Mouse (Mus musculus) gastrocnemius, adult 2 months (tissue): ENCODE measurements around the gene Irak2. TPM values are rescaled to one million over a fixed set of nuclear protein-coding genes. Genes with fewer than 3 reads are reported as not detected.
A peak's percentile ranks its signal among the peaks of the same experiment; 100 is the strongest.

Source experiments
- DNase-seq: peaks from one replicate; pipeline ENCODE4 v3.0.0; 2022
- H3K27ac ChIP-seq: fragments of 200-600 bp; 2 replicates; pipeline ENCODE4 v1.8.1; 2022; ENCODE audit warnings: mild to moderate bottlenecking
- H3K4me3 ChIP-seq: fragments of 200-600 bp; 2 replicates; pipeline ENCODE4 v1.8.1; 2022; ENCODE audit warnings: mild to moderate bottlenecking, moderate library complexity
- CTCF ChIP-seq: fragments of 200-600 bp; IDR thresholded peaks from 2 replicates; pipeline ENCODE4 v1.8.1; 2022; ENCODE audit warnings: antibody characterized with exemption, mild to moderate bottlenecking, moderate library complexity
- intact Hi-C: fragments of 180-260 bp; cut with DNase I; formaldehyde crosslinking; loops from one replicate; pipeline ENCODE4 v1.15.1; 2025
- total RNA-seq, 2 experiments: library from RNA; stranded (reverse); gene quantifications; 2 replicates each; pipeline ENCODE4 v1.2.3; 2021

Irak2 gene
- total RNA-seq, 2 experiments from 2014 or later: 3.9 to 6.1 TPM

DNA sequence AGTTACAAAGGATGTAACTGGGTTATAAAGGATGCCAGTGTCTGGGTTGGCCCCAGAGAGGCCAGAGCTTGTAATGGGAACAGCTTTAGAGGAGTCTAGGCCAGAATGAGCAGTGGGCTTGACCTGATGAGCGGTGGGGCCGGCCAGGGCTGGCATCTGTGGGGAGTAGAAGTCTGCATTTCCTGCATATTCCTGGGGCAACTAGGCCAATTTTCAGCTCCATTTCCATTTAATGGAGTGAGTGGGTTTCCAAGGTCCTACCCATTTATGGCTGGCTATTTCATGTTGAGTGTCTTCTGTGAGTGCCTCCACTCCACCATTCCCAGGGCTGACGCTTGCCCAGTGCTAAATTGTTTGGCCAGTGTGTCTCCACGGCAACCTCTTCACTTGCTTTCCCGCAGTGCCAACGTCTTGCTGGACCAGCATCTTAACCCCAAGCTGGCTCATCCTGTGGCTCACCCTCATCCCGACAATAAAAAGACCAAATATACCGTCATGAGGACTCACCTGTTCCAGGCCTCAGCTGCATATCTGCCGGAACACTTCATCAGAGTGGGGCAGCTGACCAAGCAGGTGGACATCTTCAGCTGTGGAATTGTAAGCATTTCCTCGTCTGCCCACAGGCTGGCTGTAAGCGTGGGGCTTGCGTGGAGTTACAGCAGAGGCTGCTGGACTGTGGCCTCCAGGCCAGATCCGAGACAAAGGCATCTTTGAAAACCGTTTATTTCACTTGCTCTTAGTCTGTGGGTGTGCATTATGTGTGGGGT, 40.2 kb downstream of the Irak2 start:
- Histone ChIP-seq H3K4me3 (no peak overlapping the region), H3K27ac (no peak overlapping the region)
- intact Hi-C loops: no loop called here
- DNase-seq: no peak
- no peak for TF ChIP-seq CTCF

DNA sequence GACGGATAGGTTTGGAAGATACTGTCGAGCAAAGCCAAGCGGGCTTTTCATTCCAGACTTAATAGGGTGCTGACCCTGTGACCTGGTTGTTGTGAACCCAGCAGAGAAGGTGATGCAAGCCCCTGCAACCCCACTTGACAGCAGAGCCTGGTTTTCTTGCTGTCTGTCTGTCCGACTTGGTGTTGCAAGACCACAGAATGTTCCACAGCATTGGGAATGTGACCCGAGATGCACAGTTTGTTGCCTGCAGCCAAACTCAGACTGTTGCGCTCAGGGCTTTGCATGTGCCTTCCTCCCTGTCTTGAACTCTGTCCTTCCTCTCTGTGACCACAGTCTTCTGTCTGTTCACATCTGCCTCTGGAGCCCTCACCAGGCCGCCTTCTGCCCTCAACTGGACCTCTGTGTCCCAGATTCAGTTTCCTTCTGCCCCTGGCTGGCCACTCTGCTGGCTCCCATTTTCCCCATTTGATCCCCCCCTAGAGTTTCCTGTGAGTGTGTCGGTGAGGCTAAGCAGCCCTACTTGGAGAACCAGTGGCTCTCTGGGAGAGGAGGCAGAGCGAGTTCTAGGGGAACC, 41.8 kb downstream of the Irak2 start:
- intact Hi-C loops: loop anchor here (5.0 kb wide), 1 partner anchor 238 kb away; the partner anchor contains the start of gene Jagn1
- TF ChIP-seq CTCF: no peak

DNA sequence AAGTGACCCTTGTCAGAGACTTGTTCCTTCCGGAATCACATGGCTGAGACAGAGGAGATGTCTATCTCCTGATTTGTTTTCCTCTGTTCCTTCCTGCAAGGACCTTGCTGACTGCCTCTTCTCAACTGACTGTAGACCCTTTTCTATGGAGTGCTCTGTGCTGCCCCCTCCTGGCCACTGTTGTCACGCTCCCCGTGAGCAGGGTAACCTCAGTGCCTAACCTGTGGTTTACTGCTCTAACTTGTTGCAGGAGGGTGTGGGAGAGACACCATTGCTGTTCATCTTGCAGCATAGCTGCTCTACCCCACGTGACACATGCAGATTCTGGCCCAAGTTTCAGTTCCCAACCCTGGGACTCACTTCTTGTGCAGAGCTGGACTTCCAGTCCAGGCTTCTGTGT, 43.0 kb downstream of the Irak2 start:
- DNase-seq: peak; percentile 86
- H3K27ac ChIP-seq: peak overlapping the region; percentile 13; the same call in 1 of the 2 replicates
- TF ChIP-seq CTCF: peak; percentile 95
- H3K4me3 ChIP-seq: no peak overlapping the region
- intact Hi-C loops: loop anchor here (1.0 to 5.0 kb wide), 2 partner anchors 43 to 239 kb away; partner anchors contain the start of genes Irak2 and Jagn1

More for the DNA sequence above, 41.8 kb downstream of the Irak2 start:
- DNase-seq: no peak
- Histone ChIP-seq H3K27ac (no peak overlapping the region), H3K4me3 (no peak overlapping the region)

DNA sequence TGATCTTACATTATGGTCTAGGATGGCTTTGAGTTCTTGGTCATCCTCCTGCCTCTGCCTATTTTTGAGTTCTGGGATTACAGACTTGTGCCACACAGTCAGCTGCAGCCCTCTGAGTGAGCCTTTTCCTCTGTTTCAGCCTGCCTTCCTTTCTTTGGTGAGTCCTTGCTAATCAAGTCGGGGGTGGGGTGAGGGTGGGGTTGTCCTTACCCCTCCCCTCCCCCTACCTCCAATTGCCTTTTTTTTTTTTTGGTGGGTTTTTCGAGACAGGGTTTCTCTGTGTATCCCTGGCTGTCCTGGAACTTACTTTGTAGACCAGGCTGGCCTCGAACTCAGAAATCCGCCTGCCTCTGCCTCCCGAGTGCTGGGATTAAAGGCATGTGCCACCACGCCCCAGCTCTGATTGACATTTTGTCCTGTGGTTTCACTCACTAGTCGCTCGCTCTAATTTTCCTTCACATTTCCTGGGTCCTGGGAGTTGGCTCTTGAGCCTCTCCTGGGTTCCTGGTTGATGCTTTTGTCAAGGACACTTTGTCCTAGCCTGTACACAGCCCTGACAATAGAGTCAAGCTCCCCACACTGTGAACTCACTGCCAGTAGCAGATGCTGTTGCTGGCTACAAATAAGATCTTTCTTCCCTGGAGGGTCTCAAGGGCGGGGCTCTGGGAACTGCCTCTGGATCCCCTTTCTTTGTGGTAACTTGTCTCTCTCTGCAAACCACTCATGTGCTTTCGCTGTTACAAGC, 45.0 kb downstream of the Irak2 start:
- Histone ChIP-seq H3K4me3 (no peak overlapping the region), H3K27ac (no peak overlapping the region)
- TF ChIP-seq CTCF: no peak
- no peak for DNase-seq
- intact Hi-C loops: loop anchor here (5.0 kb wide), 1 partner anchor 241 kb away; the partner anchor contains the start of gene Jagn1

DNA sequence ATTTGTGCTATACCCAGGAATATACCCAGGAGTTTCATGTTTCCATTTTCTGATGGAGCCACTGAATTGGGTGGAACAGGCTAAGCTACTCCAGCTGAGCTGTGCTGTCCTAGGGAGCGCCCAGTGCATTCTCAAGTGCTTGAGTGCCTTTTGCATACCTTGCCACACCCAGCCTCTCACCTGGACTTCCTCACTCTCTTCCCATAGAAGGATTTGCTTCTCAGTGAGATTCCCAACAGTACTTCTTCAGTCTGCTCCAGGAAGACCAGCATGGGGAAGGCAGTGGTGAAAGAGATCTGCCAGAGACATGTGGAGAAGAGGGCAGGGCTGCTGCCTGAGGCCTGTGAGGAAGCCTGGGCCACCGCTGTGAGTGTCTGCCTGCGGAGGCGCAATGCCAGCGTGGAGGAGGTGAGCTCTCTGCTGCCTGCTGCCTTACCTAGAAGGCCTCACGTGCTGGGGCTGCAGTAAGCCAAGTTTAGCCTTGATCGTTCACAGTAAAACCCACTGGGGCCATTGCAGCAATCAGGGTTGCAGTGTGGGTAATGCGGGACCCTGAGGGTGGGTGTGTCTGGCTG, 48.4 kb downstream of the Irak2 start:
- Histone ChIP-seq H3K4me3 (no peak overlapping the region), H3K27ac (no peak overlapping the region)
- no peak for DNase-seq
- no peak for TF ChIP-seq CTCF
- intact Hi-C loops: no loop called here

DNA sequence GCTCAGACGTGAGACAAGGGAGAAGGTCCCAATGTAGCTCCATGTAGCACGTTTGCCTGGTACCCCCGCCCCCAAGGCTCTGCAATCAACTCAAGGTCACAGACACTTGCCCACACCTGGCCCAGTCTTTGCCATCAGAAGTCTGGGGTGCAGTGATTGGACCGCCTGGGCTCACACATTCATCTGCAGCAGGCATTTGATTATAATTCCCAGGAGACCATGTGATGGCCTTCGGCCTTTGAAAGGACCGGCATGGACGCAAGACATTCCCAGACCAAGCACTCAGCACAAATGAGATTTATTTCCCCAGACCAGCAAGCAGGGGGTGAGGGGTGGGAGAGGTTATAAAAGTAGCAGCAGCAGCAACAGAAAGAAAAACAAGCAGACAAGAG, 51.7 kb downstream of the Irak2 start:
- intact Hi-C loops: loop anchor here (10.0 kb wide), 1 partner anchor 155 kb away; the partner anchor contains the start of genes Emc3 and Fancd2
- DNase-seq: no peak
- H3K4me3 ChIP-seq: no peak overlapping the region
- no peak for TF ChIP-seq CTCF
- peak overlapping the region; percentile 74 for H3K27ac ChIP-seq

DNA sequence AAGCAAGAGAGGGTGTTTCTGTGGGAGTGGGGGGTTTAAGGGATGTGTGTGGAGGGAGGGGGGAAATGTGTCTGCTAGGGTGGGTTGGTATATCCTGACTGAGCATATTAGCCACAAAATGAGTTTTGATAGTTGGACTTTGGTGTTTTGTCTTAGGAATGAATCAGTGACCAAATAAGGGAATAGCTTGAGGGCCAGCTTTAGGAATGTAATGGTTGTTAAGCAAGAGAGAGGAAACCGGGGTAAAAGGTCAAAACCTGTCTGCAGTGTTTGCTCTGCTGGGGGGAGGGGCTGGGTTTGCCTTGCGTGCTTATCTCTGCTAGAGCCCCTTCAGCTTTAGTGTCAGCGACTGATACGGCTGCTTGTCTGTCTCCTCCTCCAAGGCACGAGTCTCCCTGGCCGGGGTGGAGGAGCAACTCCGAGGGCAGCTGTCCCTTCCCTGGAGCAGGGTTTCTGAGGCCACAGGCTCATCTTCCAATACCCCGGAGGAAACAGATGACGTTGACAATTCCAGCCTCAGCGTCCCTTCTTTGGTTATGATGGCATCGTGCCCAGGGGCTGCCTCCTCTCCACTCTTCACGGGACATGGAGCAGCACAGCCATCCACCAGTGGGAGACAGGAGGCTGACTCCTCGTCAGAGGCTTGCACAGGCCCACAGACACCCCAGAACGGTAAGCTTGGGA, 52.3 kb downstream of the Irak2 start:
- TF ChIP-seq CTCF: no peak
- no peak overlapping the region for H3K4me3 ChIP-seq
- H3K27ac ChIP-seq: peak overlapping the region; percentile 74
- DNase-seq: peak; percentile 50
- intact Hi-C loops: loop anchor here (10.0 kb wide), 1 partner anchor 156 kb away; the partner anchor contains the start of genes Emc3 and Fancd2

DNA sequence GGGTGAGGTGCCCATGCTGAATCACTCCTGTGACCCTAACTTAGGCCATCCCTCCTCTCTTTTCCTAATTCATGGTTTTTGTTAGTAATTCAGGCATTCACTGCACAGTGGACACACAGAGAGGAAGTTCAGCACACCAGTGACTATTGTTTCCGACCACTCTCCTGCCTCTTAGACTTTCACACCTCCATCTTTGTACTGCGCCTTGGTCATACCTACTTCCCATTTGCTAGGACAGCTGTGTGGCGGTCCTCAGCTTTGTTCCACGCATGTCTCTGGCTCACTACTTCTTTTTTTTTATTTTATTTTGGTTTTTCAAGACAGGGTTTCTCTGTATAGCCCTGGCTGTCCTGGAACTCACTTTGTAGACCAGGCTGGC, 52.8 kb downstream of the Irak2 start:
- intact Hi-C loops: loop anchor here (10.0 kb wide), 1 partner anchor 156 kb away; the partner anchor contains the start of genes Emc3 and Fancd2
- no peak for TF ChIP-seq CTCF
- no peak for DNase-seq
- Histone ChIP-seq H3K4me3 (no peak overlapping the region), H3K27ac (peak overlapping the region; percentile 74)

DNA sequence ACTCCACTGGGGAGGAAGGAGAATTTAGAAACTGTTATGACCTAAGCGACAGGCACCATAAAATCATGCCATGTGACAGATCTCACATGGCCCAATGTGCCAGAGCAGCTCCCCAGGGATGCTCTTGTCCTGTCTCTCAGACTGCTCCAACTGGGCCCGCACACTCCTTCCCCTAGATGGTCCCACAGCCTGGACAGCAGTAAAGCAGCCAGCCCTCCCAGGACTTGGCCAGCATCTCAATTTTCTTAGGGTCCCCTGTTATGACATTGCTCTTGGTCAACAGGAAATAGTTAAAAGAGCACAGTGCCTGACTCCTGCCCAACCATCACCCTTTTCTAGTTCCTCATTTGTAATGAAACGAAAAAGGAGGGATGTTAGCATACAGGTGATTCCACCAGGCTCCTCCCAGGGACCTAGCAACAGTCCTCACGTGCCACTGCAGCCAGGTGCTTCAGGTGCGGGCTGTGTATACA, 54.4 kb downstream of the Irak2 start:
- TF ChIP-seq CTCF: no peak
- intact Hi-C loops: loop anchor here (10.0 kb wide), 1 partner anchor 158 kb away; the partner anchor contains the start of genes Emc3 and Fancd2
- H3K27ac ChIP-seq: no peak overlapping the region

DNA sequence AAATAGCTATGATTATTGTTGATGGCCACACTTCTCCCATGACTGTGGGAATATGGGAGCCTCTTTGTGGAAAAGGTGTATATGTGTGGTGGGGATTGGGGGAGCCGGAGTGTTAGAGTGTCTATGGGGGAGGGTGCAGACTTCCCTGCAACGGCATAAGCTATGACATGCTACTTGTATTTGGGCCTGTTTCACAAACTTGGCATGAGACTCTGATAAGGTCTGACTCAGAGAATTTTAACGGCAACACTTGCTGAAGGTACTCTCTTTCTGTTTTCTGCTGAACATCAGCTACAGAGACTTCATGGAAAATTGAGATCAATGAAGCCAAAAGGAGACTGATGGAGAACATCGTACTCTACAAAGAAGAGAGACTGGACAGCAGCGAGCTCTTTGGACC, 55.1 kb downstream of the Irak2 start:
- intact Hi-C loops: loop anchor here (10.0 kb wide), 1 partner anchor 159 kb away; the partner anchor contains the start of genes Emc3 and Fancd2
- TF ChIP-seq CTCF: no peak
- no peak overlapping the region for H3K27ac ChIP-seq
- no peak overlapping the region for H3K4me3 ChIP-seq
- DNase-seq: no peak

More for the DNA sequence above, 54.4 kb downstream of the Irak2 start:
- H3K4me3 ChIP-seq: no peak overlapping the region
- no peak for DNase-seq

DNA sequence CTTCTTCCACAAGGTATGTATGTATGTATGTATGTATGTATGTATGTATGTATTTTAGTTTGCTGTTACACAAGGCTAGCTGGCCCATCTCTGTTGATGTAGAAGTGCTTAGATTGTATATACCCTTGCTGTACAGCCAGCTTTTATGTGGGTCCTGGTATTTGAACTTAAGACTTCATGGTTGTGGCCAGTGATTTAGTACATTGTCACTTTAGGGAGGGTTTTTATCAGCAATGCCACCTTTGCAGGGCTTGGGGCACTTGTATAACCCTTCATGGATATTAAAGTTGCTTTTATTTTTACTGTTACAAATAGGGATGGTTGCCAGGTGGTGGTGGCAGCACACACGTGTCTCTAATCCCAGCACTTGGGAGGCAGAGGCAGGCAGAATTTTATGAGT, 56.9 kb downstream of the Irak2 start:
- TF ChIP-seq CTCF: no peak
- Histone ChIP-seq H3K27ac (no peak overlapping the region), H3K4me3 (no peak overlapping the region)
- intact Hi-C loops: loop anchor here (5.0 to 10.0 kb wide), 2 partner anchors 58 to 160 kb away; partner anchors contain the start of genes Emc3, Fancd2 and Irak2
- DNase-seq: no peak
